Comparison of ENCODE assay signal across 15 mouse cellular contexts in genomic region chr17:85690969-85691335, GRCm38 (mm10). TPM values are rescaled to one million over a fixed set of nuclear protein-coding genes. Genes with fewer than 3 reads are reported as not detected.
DNase-seq lines count a peak whose midpoint lies in the region; ATAC-seq and TF ChIP-seq lines count a peak whose summit lies in the region.
"Had no signal": no experiment of that assay in that cellular context is flagged by ENCODE, and none has a peak within 500 bp of the region (broad histone marks: within the 10 kb centered on the region; RNA-seq: fewer than 3 reads in every experiment).

No protein-coding gene starts in this region.

- TF ChIP-seq CTCF in E14TG2a.4 (conservative IDR thresholded peaks at IDR 0.05; ENCODE audit: low read length): no peak

- H3K4me1 ChIP-seq in hindbrain, embryonic 12.5 days: peaks cover 28% of the 10 kb centered on the region
- peaks cover 6% of the 10 kb centered on the region; the same call in 1 of the 2 replicates for H3K4me1 ChIP-seq in hindbrain, embryonic 14.5 days (replicated peaks; ENCODE audit: control insufficient read depth, insufficient read depth, low read length)
- H3K4me1 ChIP-seq in E14TG2a.4 (replicated peaks; ENCODE audit: low read depth, low read length): peaks cover 58% of the 10 kb centered on the region
- H3K4me1 ChIP-seq: liver, embryonic 15.5 days had no signal

- peak overlapping the region; percentile 30; the same call in 1 of the 2 replicates for H3K4me2 ChIP-seq in hindbrain, embryonic 12.5 days (replicated peaks)
- H3K4me2 ChIP-seq in hindbrain, embryonic 14.5 days (replicated peaks): no peak overlapping the region
- H3K4me2 ChIP-seq: intestine, embryonic 15.5 days; liver, embryonic 15.5 days had no signal

- no peak overlapping the region for H3K27ac ChIP-seq in hindbrain, embryonic 12.5 days
- no peak overlapping the region for H3K27ac ChIP-seq in hindbrain, embryonic 14.5 days
- H3K27ac ChIP-seq: intestine, embryonic 15.5 days; layer of hippocampus, adult 2 months; liver, embryonic 15.5 days; macrophage had no signal

- 0 out of 2 replicates have a peak, but pooled peaks cover 3% of the 10 kb centered on the region for H3K9me3 ChIP-seq in hindbrain, embryonic 12.5 days (replicated peaks)
- 0 out of 2 replicates have a peak, but pooled peaks cover 3% of the 10 kb centered on the region for H3K9me3 ChIP-seq in hindbrain, embryonic 14.5 days (ENCODE audit: control insufficient read depth, low read length)
- H3K9me3 ChIP-seq in E14TG2a.4 (ENCODE audit: low read length): no peaks in the 10 kb centered on the region
- H3K9me3 ChIP-seq: intestine, embryonic 15.5 days; liver, embryonic 15.5 days had no signal

- H3K4me3 ChIP-seq in hindbrain, embryonic 12.5 days: peak overlapping the region; percentile 21; the same call in 1 of the 2 replicates
- H3K4me3 ChIP-seq in hindbrain, embryonic 14.5 days (replicated peaks; ENCODE audit: low read length): no peak overlapping the region
- peak overlapping the region; percentile 35; the same call in 1 of the 2 replicates for H3K4me3 ChIP-seq in E14TG2a.4 (replicated peaks; ENCODE audit: low read length)
- H3K4me3 ChIP-seq: intestine, embryonic 15.5 days; layer of hippocampus, adult 2 months; liver, embryonic 15.5 days had no signal

- no peak overlapping the region for H3K9ac ChIP-seq in hindbrain, embryonic 12.5 days
- no peak overlapping the region for H3K9ac ChIP-seq in hindbrain, embryonic 14.5 days
- H3K9ac ChIP-seq: intestine, embryonic 15.5 days; liver, embryonic 15.5 days had no signal

- 0% methylated on average over 4 of the region's 4 CpGs for WGBS in hindbrain, embryonic 12.5 days
- WGBS in hindbrain, embryonic 14.5 days: 5% methylated on average over 4 of the region's 4 CpGs

- DNase-seq in hindbrain, embryonic 14.5 days (ENCODE audit: low spot score): no peak
- peak; percentile 75 for DNase-seq in ZHBTc4 (ENCODE audit: low read depth, low spot score)
- peak; percentile 23 for DNase-seq in forelimb bud, embryonic 11.5 days (ENCODE audit: low read depth, low spot score)
- no peak for DNase-seq in cerebellum, adult 9-11 months
- DNase-seq: adrenal gland, postnatal 10 days; gastrocnemius, postnatal 36 days; right cerebral cortex, postnatal 4 days had no signal

- ATAC-seq in hindbrain, embryonic 12.5 days (ENCODE audit: low FRiP score): no peak
- no peak for ATAC-seq in hindbrain, embryonic 14.5 days (ENCODE audit: low FRiP score)
- no peak for ATAC-seq in monocyte, adult 5-6 weeks (replicated peaks; ENCODE audit: insufficient number of reproducible peaks, low FRiP score, low TSS enrichment, poor library complexity, severe bottlenecking)
- ATAC-seq: CD4-positive, CD25-positive, alpha-beta regulatory T cell, adult 4 months; intestine, embryonic 15.5 days had no signal

- H3K36me3 ChIP-seq in hindbrain, embryonic 12.5 days: no peaks in the 10 kb centered on the region
- H3K36me3 ChIP-seq in hindbrain, embryonic 14.5 days (replicated peaks; ENCODE audit: control insufficient read depth, insufficient read depth): no peaks in the 10 kb centered on the region
- H3K36me3 ChIP-seq in E14TG2a.4 (ENCODE audit: insufficient read depth, low read length): no peaks in the 10 kb centered on the region
- H3K36me3 ChIP-seq: intestine, embryonic 15.5 days; liver, embryonic 15.5 days had no signal

- peaks cover 93% of the 10 kb centered on the region for H3K27me3 ChIP-seq in hindbrain, embryonic 12.5 days
- peaks cover 97% of the 10 kb centered on the region for H3K27me3 ChIP-seq in hindbrain, embryonic 14.5 days (ENCODE audit: control insufficient read depth, insufficient read depth, low read length)
- H3K27me3 ChIP-seq in E14TG2a.4 (ENCODE audit: insufficient read depth, low read length): peaks cover 88% of the 10 kb centered on the region

RNA-seq across cellular contexts. Expression of gene Six2, which starts 2.9 kb away (rescaled TPM):
- 12.5 and 15.3 TPM in 2 replicates for polyA plus RNA-seq in hindbrain, embryonic 12.5 days (2016; fragmentation: Nextera tagmentation; extraction: Ambion mirVana)
- 0.55 and 0.64 TPM in 2 replicates for polyA plus RNA-seq in hindbrain, embryonic 14.5 days (2014; fragmentation: Nextera tagmentation; extraction: Ambion mirVana)
- total RNA-seq in monocyte, adult 5-6 weeks (2017): not detected in 3 replicates
- polyA plus RNA-seq: CD4-positive, CD25-positive, alpha-beta regulatory T cell, adult 4 months; liver, embryonic 15.5 days; macrophage had no signal

Comparison
In these comparisons a context has a peak if more than half of its experiments do, and no peak if none do; other contexts are left out.
1. DNase-seq: peak in ZHBTc4 (single experiment) and forelimb bud, embryonic 11.5 days (single experiment); none in hindbrain, embryonic 14.5 days (single experiment) and cerebellum, adult 9-11 months (single experiment).